Mouse (Mus musculus): ENCODE data around the gene Mfap5. TPM values are rescaled to one million over a fixed set of nuclear protein-coding genes. Genes with fewer than 3 reads are reported as not detected.

Gene Mfap5
- polyA plus RNA-seq, 1 experiment from 2014 or later: 0.55 TPM

DNA sequence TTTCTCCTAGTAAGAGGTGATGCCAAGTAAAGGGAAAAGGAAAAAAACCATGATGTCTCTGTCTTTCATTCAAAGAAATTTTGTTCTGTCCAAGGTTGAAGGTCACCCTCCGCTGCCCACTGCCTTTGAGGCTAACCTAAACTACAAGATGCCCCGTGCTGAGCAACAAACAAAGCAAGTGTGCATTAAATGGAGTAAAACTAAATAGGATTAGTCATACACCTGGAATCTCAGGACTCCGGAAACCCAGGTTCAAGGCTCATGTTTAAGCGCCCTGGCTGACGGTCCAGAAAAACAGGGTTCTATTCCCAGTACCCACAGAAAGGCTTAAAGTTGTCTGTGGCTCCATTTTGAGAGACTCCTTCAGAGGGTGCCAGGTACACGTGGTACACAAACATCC, 13.2 kb upstream of the Mfap5 start:
- Histone ChIP-seq H3K27ac (ENCODE audit: low read depth) (no peak overlapping the region), H3K4me3 (ENCODE audit: low read depth, low read length) (no peak overlapping the region), H3K9ac (replicated peaks) (no peak overlapping the region), H3K4me1 (ENCODE audit: insufficient read depth) (0 out of 2 replicates have a peak, but pooled peaks cover 7% of the 10 kb centered on the region), H3K9me3 (ENCODE audit: low read length) (no peaks in the 10 kb centered on the region), H3K4me2 (ENCODE audit: low read depth, low read length) (no peak overlapping the region), H3K36me3 (replicated peaks; ENCODE audit: insufficient read depth, low read length) (no peaks in the 10 kb centered on the region), H3K27me3 (ENCODE audit: insufficient read depth, low read length) (peaks cover 70% of the 10 kb centered on the region)
- TF ChIP-seq EP300 (IDR thresholded peaks at IDR 0.05; ENCODE audit: low read depth): no peak
- TF ChIP-seq CTCF (IDR thresholded peaks at IDR 0.05; ENCODE audit: low read depth): no peak
- no peak for ATAC-seq
- DNase-seq: no peak
- WGBS (ENCODE audit: insufficient replicate concordance): 19% methylated on average over 6 of the region's 6 CpGs

DNA sequence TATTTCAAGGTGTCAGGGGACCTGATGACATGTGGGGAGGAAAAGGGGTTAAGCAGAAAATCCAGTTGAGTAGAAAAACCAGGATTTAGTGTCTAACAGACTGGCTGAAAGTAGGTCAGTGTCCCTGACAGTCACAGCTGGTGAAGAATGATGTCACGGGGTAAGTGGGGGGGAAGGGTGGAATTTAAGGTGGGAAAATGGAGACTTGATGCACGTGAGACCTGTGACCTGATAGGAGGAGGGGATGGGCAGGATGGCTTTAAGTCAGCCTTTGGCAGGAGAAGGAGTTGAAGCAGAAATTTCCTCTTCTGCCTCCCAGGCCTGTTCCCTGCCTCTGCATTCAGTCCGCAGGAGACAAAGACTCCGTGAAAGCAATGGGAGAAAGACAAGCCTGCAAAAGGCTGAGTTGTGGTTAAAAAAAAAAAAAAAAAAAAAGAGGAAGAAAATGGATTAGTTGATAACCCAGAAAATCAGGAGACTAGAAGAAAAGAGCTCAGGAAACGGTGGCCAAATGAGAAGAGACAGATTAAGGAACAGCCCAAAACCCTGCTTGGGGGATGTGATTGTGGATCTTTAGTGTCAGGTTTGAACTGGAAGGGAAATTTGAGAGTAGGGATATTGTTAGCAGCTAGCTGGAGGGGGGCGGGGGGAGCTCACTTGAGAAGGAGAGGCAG, 11.7 kb upstream of the Mfap5 start:
- Histone ChIP-seq H3K9me3 (ENCODE audit: low read length) (no peaks in the 10 kb centered on the region), H3K4me3 (ENCODE audit: low read depth, low read length) (no peak overlapping the region), H3K27me3 (ENCODE audit: insufficient read depth, low read length) (peaks cover 65% of the 10 kb centered on the region), H3K4me1 (ENCODE audit: insufficient read depth) (0 out of 2 replicates have a peak, but pooled peaks cover 7% of the 10 kb centered on the region), H3K4me2 (ENCODE audit: low read depth, low read length) (no peak overlapping the region), H3K36me3 (replicated peaks; ENCODE audit: insufficient read depth, low read length) (no peaks in the 10 kb centered on the region), H3K9ac (replicated peaks) (no peak overlapping the region), H3K27ac (ENCODE audit: low read depth) (no peak overlapping the region)
- no peak for DNase-seq
- ATAC-seq: no peak
- no peak for TF ChIP-seq EP300 (IDR thresholded peaks at IDR 0.05; ENCODE audit: low read depth)
- TF ChIP-seq CTCF (IDR thresholded peaks at IDR 0.05; ENCODE audit: low read depth): no peak
- WGBS (ENCODE audit: insufficient replicate concordance): 21% methylated on average over 6 of the region's 6 CpGs

DNA sequence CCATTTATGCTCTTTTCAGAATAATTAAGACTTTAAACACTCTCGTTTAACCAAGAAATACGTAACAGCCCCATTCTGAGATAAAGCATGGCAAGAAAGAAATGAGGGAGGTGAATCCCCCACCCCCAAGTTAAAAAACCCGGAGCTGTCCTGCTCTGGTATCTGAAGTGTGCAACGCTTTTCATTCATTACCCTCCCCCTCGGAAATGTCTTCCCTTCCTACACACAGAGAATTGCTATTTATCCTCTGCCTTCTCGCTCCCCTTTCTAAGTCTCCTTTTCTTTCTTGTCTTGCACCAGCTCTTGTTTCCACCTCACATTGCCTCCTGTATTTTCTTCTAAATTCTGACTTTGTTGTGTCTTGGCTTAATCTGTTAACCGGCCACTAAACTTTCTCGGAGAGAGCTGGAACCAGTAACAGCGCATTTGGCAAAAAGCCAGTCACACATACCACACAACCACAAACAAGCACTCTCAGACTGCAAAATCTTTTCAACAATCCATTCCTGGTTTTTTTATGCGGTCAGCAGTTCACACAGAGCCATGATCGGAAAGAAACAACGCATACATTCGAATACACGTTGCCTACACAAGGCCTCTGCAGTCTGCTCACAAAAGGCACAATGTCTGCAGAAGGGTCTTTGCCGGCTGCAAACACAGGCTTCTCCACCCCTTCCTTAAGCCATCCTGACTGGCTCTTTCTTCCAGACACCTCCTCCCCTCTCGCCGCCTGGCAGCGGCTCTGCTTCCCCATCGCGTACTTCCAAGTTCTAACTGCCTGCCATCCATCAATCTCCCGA, 10.4 kb upstream of the Mfap5 start:
- WGBS (ENCODE audit: insufficient replicate concordance): 16% methylated on average over 21 of the region's 21 CpGs
- Histone ChIP-seq H3K9me3 (ENCODE audit: low read length) (no peaks in the 10 kb centered on the region), H3K27me3 (ENCODE audit: insufficient read depth, low read length) (peaks cover 61% of the 10 kb centered on the region), H3K27ac (ENCODE audit: low read depth) (no peak overlapping the region), H3K4me3 (ENCODE audit: low read depth, low read length) (no peak overlapping the region), H3K9ac (replicated peaks) (no peak overlapping the region), H3K4me1 (ENCODE audit: insufficient read depth) (0 out of 2 replicates have a peak, but pooled peaks cover 7% of the 10 kb centered on the region), H3K36me3 (replicated peaks; ENCODE audit: insufficient read depth, low read length) (no peaks in the 10 kb centered on the region), H3K4me2 (ENCODE audit: low read depth, low read length) (no peak overlapping the region)
- no peak for ATAC-seq
- TF ChIP-seq CTCF (IDR thresholded peaks at IDR 0.05; ENCODE audit: low read depth): no peak
- TF ChIP-seq EP300 (IDR thresholded peaks at IDR 0.05; ENCODE audit: low read depth): no peak
- DNase-seq: no peak

DNA sequence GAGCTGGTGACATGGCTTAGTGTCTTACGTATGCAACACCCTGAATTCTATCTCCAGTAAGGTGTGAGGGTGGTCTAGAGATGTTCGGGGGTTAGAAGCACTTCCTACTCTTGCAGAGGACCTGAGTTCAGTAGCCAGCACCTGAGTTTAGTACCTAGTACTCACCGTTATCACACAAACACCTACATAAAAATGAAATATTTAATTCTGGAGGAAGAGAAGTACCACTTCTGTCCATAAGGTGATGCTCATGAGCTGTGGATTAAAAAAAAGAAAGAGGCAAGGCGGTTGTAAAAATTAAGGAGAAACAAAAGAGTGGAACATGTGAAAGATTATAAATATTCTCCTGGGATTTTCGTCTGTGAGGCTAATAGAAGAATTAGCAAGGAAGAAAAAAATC, 9.1 kb upstream of the Mfap5 start:
- Histone ChIP-seq H3K4me3 (ENCODE audit: low read depth, low read length) (no peak overlapping the region), H3K36me3 (replicated peaks; ENCODE audit: insufficient read depth, low read length) (no peaks in the 10 kb centered on the region), H3K4me2 (ENCODE audit: low read depth, low read length) (no peak overlapping the region), H3K27ac (ENCODE audit: low read depth) (no peak overlapping the region), H3K27me3 (ENCODE audit: insufficient read depth, low read length) (peaks cover 53% of the 10 kb centered on the region), H3K4me1 (ENCODE audit: insufficient read depth) (0 out of 2 replicates have a peak, but pooled peaks cover 2% of the 10 kb centered on the region), H3K9me3 (ENCODE audit: low read length) (no peaks in the 10 kb centered on the region), H3K9ac (replicated peaks) (no peak overlapping the region)
- TF ChIP-seq EP300 (IDR thresholded peaks at IDR 0.05; ENCODE audit: low read depth): no peak
- TF ChIP-seq CTCF (IDR thresholded peaks at IDR 0.05; ENCODE audit: low read depth): peak; percentile 72
- 32% methylated on average over 5 of the region's 5 CpGs for WGBS (ENCODE audit: insufficient replicate concordance)
- ATAC-seq (no peak), DNase-seq (no peak)

DNA sequence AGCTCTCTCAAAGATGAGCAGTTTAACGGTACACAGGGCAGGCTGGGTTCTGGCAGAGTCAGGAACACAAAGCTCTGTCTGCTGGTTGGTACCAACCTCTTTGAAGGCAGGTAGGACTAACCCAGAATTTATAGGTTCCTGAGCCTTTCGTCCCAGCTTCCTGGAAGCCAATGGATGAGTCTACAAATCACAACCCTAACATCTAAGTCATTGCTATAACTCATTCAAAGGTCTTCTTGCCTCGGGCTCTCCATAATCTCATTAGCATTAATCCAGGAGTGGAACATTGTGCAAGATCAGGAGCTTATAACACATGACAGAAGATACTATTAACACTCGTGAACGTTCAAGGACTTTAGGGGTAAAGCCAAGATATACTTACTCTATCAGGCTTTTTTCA, 7.0 kb upstream of the Mfap5 start, which contains the start of gene Rimklb:
Gene Rimklb, minus strand, starts transcription at position 101 of the 400 bp plus-strand sequence.
- Histone ChIP-seq H3K9me3 (ENCODE audit: low read length) (no peaks in the 10 kb centered on the region), H3K36me3 (replicated peaks; ENCODE audit: insufficient read depth, low read length) (no peaks in the 10 kb centered on the region), H3K4me3 (ENCODE audit: low read depth, low read length) (no peak within 1 kb of the TSS), H3K27ac (ENCODE audit: low read depth) (no peak within 1 kb of the TSS), H3K4me1 (ENCODE audit: insufficient read depth) (no peaks in the 10 kb centered on the region), H3K4me2 (ENCODE audit: low read depth, low read length) (no peak within 1 kb of the TSS), H3K27me3 (ENCODE audit: insufficient read depth, low read length) (peaks cover 38% of the 10 kb centered on the region), H3K9ac (replicated peaks) (no peak within 1 kb of the TSS)
- no peak for DNase-seq
- no peak for TF ChIP-seq CTCF (IDR thresholded peaks at IDR 0.05; ENCODE audit: low read depth)
- no peak for TF ChIP-seq EP300 (IDR thresholded peaks at IDR 0.05; ENCODE audit: low read depth)
- ATAC-seq: no peak
- WGBS (ENCODE audit: insufficient replicate concordance): 74% methylated on average over 5 of the region's 5 CpGs

DNA sequence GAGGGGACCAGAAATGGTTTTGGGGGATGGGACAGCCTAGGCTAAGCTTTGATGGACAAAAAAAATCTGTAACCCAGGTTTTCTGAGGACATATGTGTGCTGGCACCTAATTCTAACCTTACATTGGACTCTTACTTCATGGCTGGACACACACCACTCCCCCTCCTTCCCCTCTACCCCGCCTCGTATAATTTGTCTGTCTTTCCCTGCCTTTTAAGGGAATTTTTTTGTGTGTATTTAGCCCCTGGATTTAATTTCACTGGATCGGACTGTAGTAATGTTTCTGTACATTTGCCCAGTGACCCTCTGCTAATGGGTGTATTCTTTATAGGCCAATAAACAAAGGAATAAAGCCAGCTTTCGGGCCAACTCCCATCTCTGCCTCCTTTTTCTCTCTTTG, 604 bp upstream of the Mfap5 start:
- Histone ChIP-seq H3K9me3 (ENCODE audit: low read length) (no peaks in the 10 kb centered on the region), H3K36me3 (replicated peaks; ENCODE audit: insufficient read depth, low read length) (no peaks in the 10 kb centered on the region), H3K9ac (replicated peaks) (no peak overlapping the region), H3K27ac (ENCODE audit: low read depth) (no peak overlapping the region), H3K4me1 (ENCODE audit: insufficient read depth) (no peaks in the 10 kb centered on the region), H3K27me3 (ENCODE audit: insufficient read depth, low read length) (no peaks in the 10 kb centered on the region), H3K4me2 (ENCODE audit: low read depth, low read length) (no peak overlapping the region), H3K4me3 (ENCODE audit: low read depth, low read length) (no peak overlapping the region)
- WGBS (ENCODE audit: insufficient replicate concordance): 73% methylated on average over 4 of the region's 4 CpGs
- DNase-seq (no peak), ATAC-seq (no peak)
- no peak for TF ChIP-seq CTCF (IDR thresholded peaks at IDR 0.05; ENCODE audit: low read depth)
- no peak for TF ChIP-seq EP300 (IDR thresholded peaks at IDR 0.05; ENCODE audit: low read depth)
